Mouse (Mus musculus) R1 (cell line): ENCODE data around the gene Olfr1339.

Experiments used
- DNase-seq: peaks from one replicate; pipeline ENCODE4 v3.0.0-alpha.2; 2018; ENCODE audit warnings: low read depth, low spot score

The Olfr1339 gene

DNA sequence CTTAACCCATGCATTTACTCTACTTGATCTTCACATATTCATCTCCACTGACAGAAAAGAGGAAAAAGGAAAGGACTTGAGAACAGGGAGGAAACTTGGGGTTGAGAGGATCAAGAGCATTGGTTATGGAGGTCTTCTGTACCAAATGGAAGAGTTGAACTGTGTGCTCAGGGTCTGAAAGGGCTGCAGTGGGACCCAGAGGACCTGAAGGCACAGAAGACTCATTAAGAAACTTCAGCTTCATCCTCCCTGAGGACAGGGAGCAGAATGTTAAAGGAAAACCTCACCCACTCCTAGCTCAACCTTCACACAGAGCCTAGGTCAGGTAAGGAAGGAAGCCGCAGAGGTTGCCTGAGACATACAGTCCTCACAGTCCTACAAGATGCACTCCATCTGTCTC, at the start of gene Olfr1339:
Gene Olfr1339, plus strand, starts transcription at position 301 of the 400 bp plus-strand sequence.
- DNase-seq: no peak

DNA sequence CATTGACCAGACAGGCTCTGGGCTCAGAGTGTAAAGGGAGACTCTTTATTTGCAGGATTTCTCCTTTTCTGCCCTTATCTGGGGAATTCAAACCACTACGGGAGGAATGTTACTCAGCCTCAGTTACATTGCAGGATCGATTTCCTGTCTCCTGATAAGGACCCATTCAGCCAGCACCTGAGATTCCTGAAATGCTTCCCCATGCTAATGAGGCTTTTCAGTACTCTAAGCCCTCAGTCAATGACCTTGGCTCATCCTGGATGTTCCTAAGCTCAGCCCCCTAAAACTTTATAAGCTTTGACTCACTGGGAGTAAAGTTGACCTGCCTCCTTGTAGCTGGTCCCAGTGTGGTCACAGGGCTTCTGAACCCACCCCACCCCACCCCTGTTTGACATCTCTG, 44.9 kb upstream of the Olfr1339 start:
- peak; percentile 97 for DNase-seq

DNA sequence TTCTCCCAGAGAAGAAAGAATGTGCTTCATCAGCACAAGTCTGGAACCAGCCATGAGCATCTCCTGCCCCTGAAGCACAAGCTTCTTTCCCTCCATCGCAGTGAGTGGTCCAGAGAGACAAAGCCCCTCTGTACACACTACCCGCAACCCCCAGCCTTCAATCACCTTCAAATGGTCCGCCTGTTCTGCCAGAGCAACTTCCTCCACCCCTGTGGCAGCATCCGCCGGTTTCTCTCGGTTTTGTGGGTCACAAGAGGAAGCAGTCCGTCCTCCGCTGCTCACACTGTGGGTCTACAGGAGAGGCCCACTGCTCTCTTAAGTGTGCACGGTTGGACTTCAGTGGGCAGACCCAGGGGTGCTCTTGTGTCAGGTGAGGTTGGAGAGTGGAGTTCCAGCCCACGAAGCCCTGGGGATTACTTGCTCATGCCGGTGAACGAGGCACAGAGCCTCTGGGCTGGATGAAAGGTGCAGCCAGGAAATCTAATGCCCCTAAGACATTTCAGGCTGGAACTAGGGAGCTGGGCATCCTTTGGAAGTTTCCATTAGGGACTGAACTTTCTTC, 39.5 kb upstream of the Olfr1339 start, which contains the start of gene Olfr1342:
Gene Olfr1342, minus strand, starts transcription at position 345 of the 562 bp plus-strand sequence.
- DNase-seq: peak; percentile 18

DNA sequence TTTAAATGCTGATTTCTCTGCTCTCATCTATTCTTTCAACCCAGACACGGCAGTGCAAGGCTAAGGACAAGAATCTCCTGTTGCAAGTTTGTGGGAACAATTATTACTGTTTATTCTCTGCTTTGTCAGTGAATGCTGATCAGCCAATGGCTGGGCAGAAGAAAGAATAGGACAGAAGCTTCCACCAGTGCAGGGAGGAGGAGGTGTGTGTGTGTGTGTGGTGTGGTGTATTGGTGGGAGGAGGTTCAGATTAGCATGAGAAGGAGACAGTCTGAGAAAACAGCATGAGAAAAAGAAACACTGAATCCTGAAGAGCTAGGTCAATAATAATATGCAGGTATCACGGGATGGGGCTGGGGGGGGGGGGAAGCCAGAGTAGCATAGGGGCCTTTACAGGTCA, 38.2 kb upstream of the Olfr1339 start:
- no peak for DNase-seq

DNA sequence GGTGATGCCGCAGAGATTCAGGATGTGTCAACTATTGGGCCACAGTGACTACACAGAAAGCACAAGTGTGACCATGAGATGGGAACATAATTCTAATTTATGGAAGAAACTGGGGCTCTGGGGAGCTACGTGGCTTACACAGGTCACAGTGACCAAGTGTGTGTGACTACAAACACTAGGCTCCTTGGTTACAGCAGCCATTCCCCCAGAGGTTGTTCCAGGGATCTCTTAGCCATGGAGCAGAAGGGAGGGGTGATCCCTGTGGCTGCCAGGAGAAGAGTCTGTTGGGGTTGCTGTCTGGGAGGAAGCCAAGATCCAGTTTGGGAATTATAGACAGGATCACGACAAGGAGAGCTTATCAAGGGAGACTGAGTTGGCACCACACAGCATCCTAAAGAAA, 28.8 kb upstream of the Olfr1339 start, which contains the start of gene Olfr1341:
Gene Olfr1341, plus strand, starts transcription at position 301 of the 400 bp plus-strand sequence.
- no peak for DNase-seq

DNA sequence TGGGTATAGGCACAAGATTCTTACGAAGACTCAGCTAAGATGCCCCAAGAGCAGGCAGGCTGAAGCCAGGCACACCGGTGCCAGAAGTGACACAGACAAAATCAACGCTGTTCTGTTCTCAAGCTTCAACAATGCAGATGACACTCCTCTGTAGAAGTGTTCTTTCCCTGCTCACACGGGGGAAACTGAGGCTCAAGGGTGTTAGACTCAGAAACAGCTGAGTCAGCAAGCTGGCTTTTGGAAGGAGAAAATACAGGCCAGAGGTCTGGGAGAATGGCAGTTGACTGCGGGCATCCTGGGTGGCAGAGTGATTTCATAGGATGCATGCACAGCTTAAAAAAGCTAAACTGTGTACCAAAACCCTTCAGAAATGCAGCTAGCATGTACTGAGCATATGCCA, 23.9 kb upstream of the Olfr1339 start:
- no peak for DNase-seq

DNA sequence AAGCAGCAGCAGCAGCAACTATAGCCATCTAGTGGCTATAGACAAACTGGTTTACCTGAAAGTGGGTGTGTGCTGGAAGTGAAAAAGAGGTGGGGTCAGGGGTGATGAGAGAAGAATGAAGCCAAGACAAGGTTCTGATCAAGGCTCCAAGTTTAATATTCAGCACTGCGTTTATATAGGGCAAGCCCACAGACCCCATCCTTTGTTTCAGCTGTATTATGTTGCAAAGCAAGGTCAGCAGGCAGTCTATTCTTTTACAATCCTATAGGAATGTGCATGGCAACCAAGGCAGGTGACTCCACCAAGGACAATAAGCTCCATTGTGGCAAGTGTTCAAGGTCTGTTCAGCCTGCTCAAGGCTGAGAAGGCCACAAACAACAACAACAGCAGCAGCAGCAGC, 20.3 kb upstream of the Olfr1339 start:
- peak; percentile 98 for DNase-seq

DNA sequence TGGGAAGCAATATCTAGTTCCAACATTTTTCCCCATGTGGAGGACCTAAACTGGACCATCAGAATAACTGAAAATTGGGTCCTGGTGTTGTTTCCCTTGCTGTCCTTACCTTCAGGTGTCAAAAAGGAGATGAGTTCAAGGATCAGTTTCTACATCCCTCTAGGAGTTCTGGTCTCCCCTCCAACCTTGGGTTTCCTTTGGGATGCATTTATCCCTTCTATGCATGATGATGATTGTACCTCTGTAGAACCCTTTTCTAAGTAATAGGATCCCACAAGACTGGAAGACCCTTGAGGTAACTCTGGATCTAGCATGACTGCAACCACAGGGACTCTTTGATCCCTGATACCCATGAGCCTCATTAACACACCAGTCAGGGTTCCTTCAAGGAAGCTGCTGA, 12.1 kb upstream of the Olfr1339 start, which contains the start of gene Olfr1340:
Gene Olfr1340, plus strand, starts transcription at position 301 of the 400 bp plus-strand sequence.
- DNase-seq: no peak

DNA sequence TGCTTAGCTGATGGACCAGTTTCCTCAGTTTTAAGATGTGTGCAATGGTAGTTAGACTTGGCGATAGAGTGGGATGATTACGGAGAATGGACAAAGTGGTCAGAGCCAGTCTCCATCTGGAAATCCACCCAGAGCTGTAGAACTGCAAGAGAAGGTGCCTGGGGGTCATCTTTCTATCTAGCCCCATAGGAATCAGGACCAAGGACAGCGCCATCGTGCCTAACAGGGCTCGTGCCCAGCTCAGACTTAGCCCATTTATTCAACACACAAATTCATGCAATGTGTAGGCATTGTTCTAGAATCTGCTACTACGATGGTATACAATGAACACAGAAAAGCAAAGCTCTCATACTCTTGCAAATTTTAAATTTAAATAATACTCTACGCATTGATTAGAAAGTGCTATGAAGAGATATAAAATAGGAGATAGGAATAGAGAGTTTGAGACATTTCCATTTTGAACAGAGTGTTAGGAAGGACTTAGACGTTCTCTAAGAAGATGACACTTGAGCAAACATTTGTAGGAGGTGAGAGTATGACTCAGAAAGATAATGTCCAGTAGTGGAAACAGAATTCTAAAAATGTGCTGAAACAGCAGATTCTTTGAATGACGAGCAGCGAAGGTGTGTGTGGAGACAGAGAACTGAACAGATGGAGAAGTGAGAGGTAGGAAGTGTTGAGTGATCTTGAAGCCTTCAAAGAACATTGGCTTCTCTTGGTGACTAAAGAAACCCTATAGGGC, 10.1 kb upstream of the Olfr1339 start:
- DNase-seq: peak; percentile 57

DNA sequence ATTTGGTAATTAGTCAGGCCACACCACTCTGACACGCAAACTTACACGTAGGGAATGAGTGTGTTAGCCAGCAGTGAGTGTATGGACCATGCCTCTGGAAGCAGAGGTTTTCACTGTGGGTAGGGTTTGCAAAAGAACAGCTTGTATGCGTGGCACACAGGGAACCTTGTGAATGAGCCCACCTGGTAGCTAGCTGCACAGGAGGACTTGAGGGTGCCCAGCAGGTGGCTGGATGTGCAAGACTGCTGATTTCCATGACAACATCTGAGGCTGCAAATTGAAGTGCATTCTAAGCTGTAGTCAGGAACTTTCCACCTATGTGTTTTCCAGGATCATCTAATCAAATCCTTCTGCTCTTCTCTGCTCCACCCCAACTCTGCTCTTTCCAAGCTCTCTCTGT, 7.6 kb downstream of the Olfr1339 start:
- peak; percentile 55 for DNase-seq

DNA sequence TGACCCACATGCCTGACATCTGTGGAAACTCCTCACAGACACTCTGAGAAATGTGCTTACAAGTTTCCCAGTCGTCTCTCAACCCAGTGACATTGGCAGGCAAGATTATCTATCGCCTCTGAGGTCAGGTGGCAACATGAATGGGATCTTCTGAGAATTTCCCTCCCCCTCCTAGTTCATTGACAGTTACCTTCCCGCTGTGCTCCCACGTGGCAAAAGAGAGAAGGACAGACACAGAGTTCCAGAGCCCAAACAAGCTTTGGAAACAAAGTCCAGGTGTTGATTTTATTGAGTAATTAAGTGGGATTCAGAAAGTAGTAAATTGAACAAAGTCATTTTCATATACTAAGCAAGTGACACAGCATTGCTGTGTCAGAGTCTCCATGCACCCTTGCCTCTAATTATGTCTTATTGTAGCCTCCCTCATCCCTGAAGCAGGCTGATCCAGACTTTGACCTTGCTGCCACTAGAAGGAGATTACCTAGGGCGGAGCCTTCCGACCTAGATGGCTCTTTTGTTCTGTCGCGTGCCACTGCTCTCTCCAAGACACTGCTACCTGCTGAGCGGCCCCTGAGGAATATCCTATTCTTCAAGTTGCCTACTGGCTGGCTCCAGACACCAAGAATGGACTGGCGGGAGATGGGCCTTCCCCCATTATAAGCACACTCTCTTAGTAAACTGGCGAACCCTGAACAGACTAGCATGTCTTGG, 9.2 kb downstream of the Olfr1339 start:
- DNase-seq: peak; percentile 99

DNA sequence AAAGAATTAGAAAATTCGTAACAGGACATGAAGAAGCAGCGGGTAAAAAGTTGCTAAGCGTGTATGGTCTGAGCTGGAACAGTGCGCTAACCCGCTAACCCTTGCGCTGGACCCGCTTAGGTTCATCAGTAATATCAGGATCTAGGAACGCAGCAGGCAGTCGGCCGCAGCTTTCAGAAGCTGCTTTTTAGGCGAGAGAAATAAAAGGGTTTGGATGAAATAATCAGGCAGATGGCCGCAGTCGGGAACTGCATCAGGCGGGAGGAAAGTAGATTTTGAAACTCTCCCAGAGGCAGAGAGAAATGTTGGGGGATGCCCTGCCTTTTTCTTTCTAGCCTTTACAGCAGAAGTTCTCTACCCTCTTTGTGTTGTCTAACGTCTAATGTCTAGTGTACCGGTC, 9.9 kb downstream of the Olfr1339 start:
- peak; percentile 54 for DNase-seq

DNA sequence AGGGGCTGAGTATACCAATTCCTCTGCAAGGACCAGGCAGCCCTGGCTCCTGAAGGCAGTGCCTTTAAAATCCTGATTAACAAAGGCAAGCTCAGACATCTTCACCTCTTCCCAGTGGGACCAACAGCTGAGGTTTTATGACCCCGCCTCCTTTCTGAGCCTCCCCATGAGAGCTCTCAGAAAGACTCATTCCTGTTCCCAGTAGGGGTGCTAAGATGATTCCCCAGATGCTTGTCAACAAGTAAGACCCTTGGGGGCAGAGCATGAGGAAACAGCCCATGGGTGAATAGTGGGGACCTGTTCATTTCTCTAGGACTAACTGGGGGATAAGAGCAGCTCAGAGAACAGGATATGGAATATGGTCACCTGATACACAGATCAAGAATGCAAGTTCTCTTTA, 26.7 kb downstream of the Olfr1339 start, which contains the start of gene Olfr1338:
Gene Olfr1338, minus strand, starts transcription at position 101 of the 400 bp plus-strand sequence.
- DNase-seq: no peak

DNA sequence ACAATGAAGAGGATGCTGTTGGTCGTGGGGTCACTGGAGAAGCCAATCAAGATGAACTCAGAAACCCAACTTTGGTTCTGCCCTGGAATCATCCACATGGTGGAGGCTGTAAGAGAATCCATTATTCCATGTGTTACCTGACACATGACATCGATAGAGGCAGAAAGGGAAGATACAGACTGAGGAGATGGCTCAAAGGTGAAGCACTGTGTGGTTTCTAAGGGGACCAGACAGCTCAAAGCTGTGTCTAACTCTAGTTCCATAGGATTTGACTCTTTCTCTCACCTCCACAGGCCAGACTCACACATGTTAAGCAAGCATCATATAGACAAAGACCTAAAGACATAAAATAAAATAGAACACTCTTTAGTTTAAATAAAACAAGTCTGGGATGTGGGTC, 50.5 kb downstream of the Olfr1339 start, which contains the start of gene Olfr1337:
Gene Olfr1337, minus strand, starts transcription at position 101 of the 400 bp plus-strand sequence.
- DNase-seq: no peak
